Mouse (Mus musculus) cerebellum, adult 2 months (tissue): ENCODE measurements around the gene Fbxl19. TPM values are rescaled to one million over a fixed set of nuclear protein-coding genes. Genes with fewer than 3 reads are reported as not detected.

ENCODE experiments used
- DNase-seq, 2 experiments: peaks; one replicate each; pipeline ENCODE4 v3.0.0; 2021
- H3K27ac ChIP-seq: fragments of 200-500 bp; 2 replicates; pipeline ENCODE4 v1.5.1; 2012; ENCODE audit warnings: low read length, control low read depth, inconsistent platforms; ENCODE audit not compliant: insufficient read depth
- H3K27me3 ChIP-seq: fragments of 200-500 bp; 2 replicates; pipeline ENCODE4 v1.6.1; 2012; ENCODE audit warnings: inconsistent platforms, mild to moderate bottlenecking, low read length, moderate library complexity; ENCODE audit not compliant: control insufficient read depth, insufficient read depth
- H3K4me1 ChIP-seq: fragments of 200-500 bp; 2 replicates; pipeline ENCODE4 v1.6.1; 2011; ENCODE audit warnings: low read length; ENCODE audit not compliant: control insufficient read depth, insufficient read depth
- H3K4me3 ChIP-seq: fragments of 200-500 bp; replicated peaks from 2 replicates; pipeline ENCODE3; 2011; ENCODE audit warnings: mild to moderate bottlenecking, low read depth, low read length, control low read depth; ENCODE audit not compliant: insufficient read depth
- CTCF ChIP-seq: fragments of 200-500 bp; IDR thresholded peaks from 2 replicates; pipeline ENCODE4 v1.5.1; 2011; ENCODE audit warnings: low read depth, mild to moderate bottlenecking, control low read depth, low read length, moderate library complexity, borderline replicate concordance; ENCODE audit not compliant: insufficient read depth
- POLR2A ChIP-seq: fragments of 200-500 bp; IDR thresholded peaks from 2 replicates; pipeline ENCODE4 v1.6.1; 2011; ENCODE audit warnings: low read length, control low read depth, borderline replicate concordance; ENCODE audit not compliant: insufficient read depth
- WGBS: fragments of 180-500 bp; shearing (Covaris S2); methylation state at CpG from one replicate; pipeline ENCODE4 v1.1.7; 2018; 5-methylcytosine and 5-hydroxymethylcytosine counted together
- polyA plus RNA-seq: library from polyadenylated mRNA; depleted of rRNA; stranded (reverse); fragments of >200 nt; gene quantifications from 2 replicates; pipeline ENCODE4 v1.2.3, GENCODE M21; 2012

The Fbxl19 gene
- polyA plus RNA-seq, 1 experiment: 37.8 TPM

DNA sequence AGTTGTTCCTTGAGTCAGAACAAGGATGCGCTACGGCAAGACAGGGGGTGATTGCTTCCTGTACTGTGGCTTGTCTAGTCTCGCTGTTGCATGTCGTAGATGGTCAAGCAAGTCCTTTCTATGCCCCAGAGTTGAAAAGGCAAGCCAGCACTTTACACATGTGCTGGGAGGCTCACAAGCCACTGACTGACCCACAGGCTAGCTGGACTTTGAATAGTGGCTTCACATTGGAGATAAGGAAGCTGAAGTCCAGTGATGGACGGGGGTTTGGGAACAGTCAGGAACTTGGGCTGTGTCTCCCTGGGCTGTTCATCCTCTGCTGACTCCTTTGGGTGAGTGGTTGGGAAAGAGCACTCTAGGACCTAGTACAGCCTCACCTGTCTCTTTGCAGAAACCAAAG lies 7.3 kb downstream of the Fbxl19 start:
- H3K4me3 ChIP-seq: no peak overlapping the region
- TF ChIP-seq POLR2A (no peak), CTCF (no peak)
- no peak overlapping the region for H3K27ac ChIP-seq
- H3K27me3 ChIP-seq: no peaks in the 10 kb centered on the region
- DNase-seq: peak in 1 of 2 experiments; percentile 11
- H3K4me1 ChIP-seq: peaks cover 11% of the 10 kb centered on the region; the same call in 1 of the 2 replicates
- WGBS: 92% methylated on average over 5 of the region's 5 CpGs

DNA sequence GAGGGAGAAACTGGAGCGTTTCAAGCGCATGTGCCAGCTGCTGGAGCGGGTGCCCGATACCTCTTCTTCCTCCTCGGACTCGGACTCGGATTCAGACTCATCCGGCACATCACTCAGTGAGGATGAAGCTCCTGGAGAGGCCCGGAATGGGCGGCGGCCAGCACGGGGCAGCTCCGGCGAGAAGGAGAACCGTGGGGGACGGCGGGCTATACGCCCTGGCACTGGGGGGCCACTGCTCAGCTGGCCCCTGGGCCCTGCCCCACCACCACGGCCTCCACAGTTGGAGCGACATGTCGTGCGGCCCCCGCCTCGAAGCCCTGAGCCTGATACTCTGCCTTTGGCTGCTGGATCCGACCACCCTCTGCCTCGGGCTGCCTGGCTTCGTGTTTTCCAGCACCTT lies 7.7 kb downstream of the Fbxl19 start:
- H3K4me3 ChIP-seq: no peak overlapping the region
- WGBS: 89% methylated on average over 27 of the region's 27 CpGs
- H3K27ac ChIP-seq: no peak overlapping the region
- H3K4me1 ChIP-seq: peaks cover 15% of the 10 kb centered on the region; the same call in 1 of the 2 replicates
- DNase-seq: peak in 1 of 2 experiments; percentile 19
- TF ChIP-seq CTCF: no peak
- no peak for TF ChIP-seq POLR2A
- no peaks in the 10 kb centered on the region for H3K27me3 ChIP-seq

- no peaks in the 10 kb centered on the region for H3K27me3 ChIP-seq
- peaks cover 15% of the 10 kb centered on the region; the same call in 1 of the 2 replicates for H3K4me1 ChIP-seq
- DNase-seq: no peak
- WGBS: 71% methylated on average over 5 of the region's 5 CpGs
- H3K27ac ChIP-seq: no peak overlapping the region
- no peak for TF ChIP-seq POLR2A
- TF ChIP-seq CTCF: no peak
- H3K4me3 ChIP-seq: no peak overlapping the region
Observed at GRCm38 (mm10) chr7:127753158-127753557, 8.8 kb downstream of the Fbxl19 start.

DNA sequence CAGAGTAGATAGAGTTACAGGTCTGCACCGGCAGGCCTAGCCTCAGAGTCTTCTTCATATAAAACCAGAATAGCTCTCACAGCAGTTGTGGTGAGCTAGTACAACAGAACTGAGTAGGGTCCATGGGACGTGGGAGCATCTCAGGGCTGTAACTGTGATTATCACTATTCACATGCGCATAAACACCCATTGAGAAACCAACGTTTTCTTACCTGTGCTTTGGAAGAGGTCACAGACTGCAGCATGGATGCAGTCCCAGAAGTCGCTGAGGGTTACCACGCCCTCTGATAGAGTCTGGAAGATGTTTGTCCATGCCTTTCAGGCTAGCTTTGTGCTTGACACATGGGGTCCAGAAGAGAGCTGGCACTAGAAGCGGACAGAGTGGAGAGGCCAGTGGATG lies 9.4 kb downstream of the Fbxl19 start:
- H3K27ac ChIP-seq: no peak overlapping the region
- H3K4me1 ChIP-seq: peaks cover 15% of the 10 kb centered on the region; the same call in 1 of the 2 replicates
- TF ChIP-seq CTCF (no peak), POLR2A (no peak)
- no peaks in the 10 kb centered on the region for H3K27me3 ChIP-seq
- no peak for DNase-seq
- WGBS: 86% methylated on average over 7 of the region's 7 CpGs
- no peak overlapping the region for H3K4me3 ChIP-seq

DNA sequence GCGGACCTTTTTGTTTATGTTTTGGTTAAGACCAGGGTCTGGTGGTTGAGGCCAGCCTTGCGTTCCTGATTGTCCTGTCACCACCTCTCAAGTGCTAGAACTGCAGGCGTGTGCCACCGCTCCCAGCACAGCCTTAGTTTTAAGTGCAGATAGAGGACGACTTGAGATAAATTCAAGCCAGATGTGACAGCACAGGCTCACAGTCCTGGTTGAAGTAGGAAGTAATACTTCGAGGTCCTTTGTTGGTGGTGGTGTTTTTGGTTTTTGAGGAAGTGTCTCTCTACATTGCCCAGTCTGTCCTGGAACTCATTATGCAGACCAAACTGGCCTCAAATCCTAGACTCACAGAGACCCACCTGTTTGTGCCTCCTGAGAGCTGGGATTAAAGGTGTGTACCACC lies 15.4 kb downstream of the Fbxl19 start:
- DNase-seq: no peak
- 87% methylated on average over 6 of the region's 6 CpGs for WGBS

DNA sequence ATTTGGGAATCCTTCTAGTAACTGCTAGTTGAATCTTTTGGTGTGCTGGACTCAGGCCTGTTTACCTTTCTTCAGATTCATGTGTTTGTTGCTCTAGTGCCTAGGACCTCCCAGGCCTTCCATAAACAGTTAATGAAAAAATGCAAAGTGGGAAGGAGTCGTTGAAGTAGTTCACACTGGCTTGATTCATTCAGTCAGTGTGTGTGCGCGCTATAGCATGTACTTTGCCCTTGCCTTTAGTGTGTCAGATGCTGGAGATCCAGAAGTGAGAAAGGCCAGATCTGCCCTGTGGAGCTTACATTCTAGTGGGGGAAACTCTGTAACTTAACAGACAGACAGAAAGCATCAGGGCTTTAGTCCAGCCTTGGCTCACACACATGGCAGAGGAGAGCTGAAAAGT lies 16.1 kb downstream of the Fbxl19 start:
- Histone ChIP-seq H3K27me3 (no peaks in the 10 kb centered on the region), H3K4me3 (no peak overlapping the region), H3K27ac (no peak overlapping the region), H3K4me1 (peaks cover 11% of the 10 kb centered on the region; the same call in 1 of the 2 replicates)
- WGBS: 88% methylated on average over 3 of the region's 3 CpGs
- no peak for TF ChIP-seq POLR2A
- TF ChIP-seq CTCF: no peak
- no peak for DNase-seq

More for the DNA sequence above, 15.4 kb downstream of the Fbxl19 start:
- H3K4me3 ChIP-seq: no peak overlapping the region
- H3K4me1 ChIP-seq: peaks cover 11% of the 10 kb centered on the region; the same call in 1 of the 2 replicates
- H3K27ac ChIP-seq: no peak overlapping the region
- TF ChIP-seq CTCF: no peak
- TF ChIP-seq POLR2A: no peak
- H3K27me3 ChIP-seq: no peaks in the 10 kb centered on the region

DNA sequence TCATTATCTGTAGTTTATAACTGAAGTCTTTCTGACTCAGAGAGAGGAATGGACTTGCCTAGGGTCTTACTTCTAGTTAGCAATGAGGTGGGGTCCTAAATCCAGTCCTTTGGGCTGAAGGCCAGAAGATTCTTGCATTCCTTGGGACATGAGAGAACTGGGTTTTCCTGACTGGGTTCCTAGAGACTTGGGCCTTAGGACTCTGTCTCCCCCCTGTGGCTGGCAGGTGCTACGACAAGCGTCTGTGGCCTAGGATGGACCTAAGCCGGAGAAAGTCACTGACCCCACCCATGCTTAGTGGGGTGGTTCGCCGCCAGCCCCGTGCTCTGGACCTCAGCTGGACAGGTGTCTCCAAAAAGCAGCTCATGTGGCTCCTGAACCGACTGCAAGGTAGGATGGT lies 16.7 kb downstream of the Fbxl19 start:
- no peaks in the 10 kb centered on the region for H3K27me3 ChIP-seq
- no peak for TF ChIP-seq POLR2A
- peak; percentile 94 for TF ChIP-seq CTCF
- DNase-seq: peak; percentile 69 to 79
- no peak overlapping the region for H3K4me3 ChIP-seq
- 18% methylated on average over 7 of the region's 7 CpGs for WGBS
- peaks cover 8% of the 10 kb centered on the region; the same call in 1 of the 2 replicates for H3K4me1 ChIP-seq
- no peak overlapping the region for H3K27ac ChIP-seq

DNA sequence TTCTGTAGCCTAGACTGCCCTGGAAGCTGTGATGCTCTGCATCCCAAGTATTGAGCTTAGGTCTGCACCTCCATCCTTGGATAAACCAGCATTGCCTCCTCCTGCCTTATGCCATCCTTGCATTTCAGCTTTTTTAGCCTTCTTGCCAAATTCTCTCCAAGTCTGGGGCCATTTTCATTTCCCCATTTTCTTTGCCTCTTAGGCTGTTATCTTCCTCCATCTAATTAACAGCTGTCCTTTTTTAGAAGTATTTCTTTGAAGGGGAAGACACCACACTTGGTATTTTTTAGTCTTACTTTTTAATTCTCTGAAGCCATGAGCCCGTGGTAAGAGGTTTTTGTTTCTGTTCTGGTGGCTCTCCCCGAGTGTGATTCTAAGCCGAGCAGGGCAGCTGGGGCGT lies 19.3 kb downstream of the Fbxl19 start:
- DNase-seq: no peak
- H3K4me3 ChIP-seq: no peak overlapping the region
- no peak overlapping the region for H3K27ac ChIP-seq
- 92% methylated on average over 4 of the region's 4 CpGs for WGBS
- TF ChIP-seq POLR2A: no peak
- no peak for TF ChIP-seq CTCF
- no peaks in the 10 kb centered on the region for H3K27me3 ChIP-seq
- no peaks in the 10 kb centered on the region for H3K4me1 ChIP-seq

GRCm38 (mm10) chr7:127765756-127766155 lies 21.4 kb downstream of the Fbxl19 start:
- H3K27ac ChIP-seq: no peak overlapping the region
- H3K4me1 ChIP-seq: no peaks in the 10 kb centered on the region
- no peaks in the 10 kb centered on the region for H3K27me3 ChIP-seq
- WGBS: 82% methylated on average over 2 of the region's 2 CpGs
- no peak overlapping the region for H3K4me3 ChIP-seq
- no peak for TF ChIP-seq CTCF
- no peak for TF ChIP-seq POLR2A
- DNase-seq: no peak
